Mouse (Mus musculus) urinary bladder, adult 18-20 months (tissue): Measurements from ENCODE around the gene Tpst2.

Experiments
- DNase-seq, 2 experiments: peaks; one replicate each; pipeline ENCODE4 v3.0.0; 2022; ENCODE audit warnings: low spot score in 2 of 2, mixed read lengths in 2 of 2

Tpst2 gene

GRCm38 (mm10) chr5:112254282-112254806 lies 22.1 kb upstream of the Tpst2 start:
- DNase-seq, result no peak

GRCm38 (mm10) chr5:112255426-112255825 lies 21.1 kb upstream of the Tpst2 start, which contains the start of gene Crybb1:
Crybb1 (plus strand) TSS chr5:112255815.
- DNase-seq, result no peak

GRCm38 (mm10) chr5:112256457-112256856 lies 20.0 kb upstream of the Tpst2 start:
- no peak for DNase-seq

GRCm38 (mm10) chr5:112257896-112258295 lies 18.6 kb upstream of the Tpst2 start:
- no peak for DNase-seq

GRCm38 (mm10) chr5:112259862-112260650 lies 16.4 kb upstream of the Tpst2 start:
- no peak for DNase-seq

- DNase-seq, result no peak
These were observed 15.7 kb upstream of the Tpst2 start for GRCm38 (mm10) chr5:112260818-112261217.

- DNase-seq, result no peak
These were observed 12.4 kb upstream of the Tpst2 start for GRCm38 (mm10) chr5:112264099-112264498.

GRCm38 (mm10) chr5:112265110-112265509 lies 11.4 kb upstream of the Tpst2 start:
- DNase-seq, result no peak

- no peak for DNase-seq
These were observed 11.0 kb upstream of the Tpst2 start for GRCm38 (mm10) chr5:112265515-112265914.

- DNase-seq, result no peak
These were observed 10.3 kb upstream of the Tpst2 start for GRCm38 (mm10) chr5:112266011-112266777.

GRCm38 (mm10) chr5:112270764-112271541 lies 5.5 kb upstream of the Tpst2 start:
- no peak for DNase-seq

- DNase-seq, result no peak
These were observed 3.6 kb upstream of the Tpst2 start for GRCm38 (mm10) chr5:112272934-112273333.

- no peak for DNase-seq
These were observed 2.6 kb upstream of the Tpst2 start for GRCm38 (mm10) chr5:112273746-112274463.

GRCm38 (mm10) chr5:112275021-112275804 lies 1.3 kb upstream of the Tpst2 start:
- DNase-seq, result no peak

GRCm38 (mm10) chr5:112276907-112277348 lies 437 bp downstream of the Tpst2 start:
- DNase-seq, result peak in 1 of 2 experiments; percentile 24

- no peak for DNase-seq
These were observed 1.5 kb downstream of the Tpst2 start for GRCm38 (mm10) chr5:112277906-112278470.

GRCm38 (mm10) chr5:112279181-112280021 lies 2.9 kb downstream of the Tpst2 start:
- DNase-seq, result no peak

GRCm38 (mm10) chr5:112280151-112280550 lies 3.7 kb downstream of the Tpst2 start:
- DNase-seq, result no peak
